Mouse (Mus musculus): Measurements from ENCODE around the gene Mul1.

GRCm38 (mm10) chr4:138491088-138491487, 56.6 kb downstream of the Mul1 start:
- TF ChIP-seq TAL1 (conservative IDR thresholded peaks at IDR 0.05; ENCODE audit: low read depth, low read length) (no peak), CTCF (IDR thresholded peaks at IDR 0.05; ENCODE audit: low read depth, low read length) (no peak), GATA1 (IDR thresholded peaks at IDR 0.05; ENCODE audit: borderline replicate concordance, low read length) (no peak)

All from G1E (cell line).